Mouse (Mus musculus): ENCODE measurements around the gene Dlx1. TPM values are rescaled to one million over a fixed set of nuclear protein-coding genes. Genes with fewer than 3 reads are reported as not detected.

The Dlx1 gene
- 9.7 and 12.5 TPM in 2 replicates for polyA plus RNA-seq (2015; fragmentation: Nextera tagmentation; extraction: Ambion mirVana)

- WGBS, result 2% methylated on average over 26 of the region's 26 CpGs
- H3K4me2 ChIP-seq (replicated peaks), result peak within 1 kb of the TSS; percentile 88
- H3K9ac ChIP-seq, result peak within 1 kb of the TSS; percentile 35
- peak within 1 kb of the TSS; percentile 71 for H3K27ac ChIP-seq (replicated peaks)
- H3K4me1 ChIP-seq, result peaks cover 38% of the 10 kb centered on the region
- peak within 1 kb of the TSS; percentile 53 for H3K4me3 ChIP-seq (replicated peaks)
- H3K27me3 ChIP-seq, result peaks cover 96% of the 10 kb centered on the region
- no peak for ATAC-seq (ENCODE audit: insufficient number of reproducible peaks, low FRiP score, low TSS enrichment, low read depth)
- no peaks in the 10 kb centered on the region for H3K36me3 ChIP-seq
- H3K9me3 ChIP-seq (replicated peaks), result no peaks in the 10 kb centered on the region
These were observed at the start of gene Dlx1 for GRCm38 (mm10) chr2:71528014-71528713. Dlx1 (plus strand) TSS chr2:71528113.

DNA sequence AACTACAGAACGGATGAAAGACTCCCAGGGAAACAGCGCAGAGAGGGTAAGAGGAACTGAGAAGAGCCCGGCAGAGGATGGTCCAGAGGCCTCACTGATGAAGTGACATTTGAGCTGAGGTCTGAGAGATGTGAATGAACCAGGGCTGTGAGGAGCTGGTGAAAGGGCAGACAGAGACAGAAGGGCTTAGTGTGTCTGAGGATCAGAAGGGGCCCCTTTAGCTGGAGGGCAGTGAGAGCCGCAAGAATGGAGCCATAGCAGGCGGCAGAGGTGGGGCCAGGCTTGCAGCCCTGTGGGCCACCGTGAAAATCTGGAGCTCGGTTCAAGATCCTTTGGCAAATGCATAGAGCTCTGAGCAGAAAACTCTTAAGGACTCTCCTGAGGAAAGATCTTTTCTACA lies 48.0 kb upstream of the Dlx1 start:
- Histone ChIP-seq H3K27me3 (no peaks in the 10 kb centered on the region), H3K4me1 (peaks cover 33% of the 10 kb centered on the region), H3K9ac (no peak overlapping the region), H3K27ac (replicated peaks) (no peak overlapping the region), H3K9me3 (replicated peaks) (no peaks in the 10 kb centered on the region), H3K4me2 (replicated peaks) (no peak overlapping the region), H3K36me3 (no peaks in the 10 kb centered on the region), H3K4me3 (replicated peaks) (no peak overlapping the region)
- ATAC-seq (ENCODE audit: insufficient number of reproducible peaks, low FRiP score, low TSS enrichment, low read depth), result no peak
- WGBS, result 13% methylated on average over 7 of the region's 7 CpGs

DNA sequence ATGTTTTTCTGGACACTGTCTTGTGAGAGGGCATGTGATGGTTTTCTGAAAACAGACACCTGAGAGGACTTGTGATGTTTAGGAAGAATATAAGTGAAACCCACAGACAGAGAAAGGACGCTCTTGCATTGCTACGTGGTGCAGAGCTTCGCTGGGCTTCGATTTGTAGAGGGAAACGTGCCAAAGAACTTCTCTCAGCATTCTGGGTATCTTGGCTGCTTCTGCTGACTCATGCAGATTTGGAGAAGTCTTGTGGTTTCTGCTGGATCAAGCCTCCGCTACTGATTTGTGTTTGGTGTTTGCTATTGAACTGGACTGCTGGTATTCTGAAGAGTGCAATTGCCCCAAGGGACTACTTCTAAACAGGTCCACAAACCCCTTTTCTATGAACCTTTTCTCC lies 46.1 kb upstream of the Dlx1 start:
- no peak overlapping the region for H3K27ac ChIP-seq (replicated peaks)
- WGBS, result 56% methylated on average over 6 of the region's 6 CpGs
- no peaks in the 10 kb centered on the region for H3K36me3 ChIP-seq
- ATAC-seq (ENCODE audit: insufficient number of reproducible peaks, low FRiP score, low TSS enrichment, low read depth), result no peak
- H3K4me3 ChIP-seq (replicated peaks), result no peak overlapping the region
- no peak overlapping the region for H3K4me2 ChIP-seq (replicated peaks)
- no peak overlapping the region for H3K9ac ChIP-seq
- H3K27me3 ChIP-seq, result no peaks in the 10 kb centered on the region
- no peaks in the 10 kb centered on the region for H3K9me3 ChIP-seq (replicated peaks)
- peaks cover 26% of the 10 kb centered on the region for H3K4me1 ChIP-seq

DNA sequence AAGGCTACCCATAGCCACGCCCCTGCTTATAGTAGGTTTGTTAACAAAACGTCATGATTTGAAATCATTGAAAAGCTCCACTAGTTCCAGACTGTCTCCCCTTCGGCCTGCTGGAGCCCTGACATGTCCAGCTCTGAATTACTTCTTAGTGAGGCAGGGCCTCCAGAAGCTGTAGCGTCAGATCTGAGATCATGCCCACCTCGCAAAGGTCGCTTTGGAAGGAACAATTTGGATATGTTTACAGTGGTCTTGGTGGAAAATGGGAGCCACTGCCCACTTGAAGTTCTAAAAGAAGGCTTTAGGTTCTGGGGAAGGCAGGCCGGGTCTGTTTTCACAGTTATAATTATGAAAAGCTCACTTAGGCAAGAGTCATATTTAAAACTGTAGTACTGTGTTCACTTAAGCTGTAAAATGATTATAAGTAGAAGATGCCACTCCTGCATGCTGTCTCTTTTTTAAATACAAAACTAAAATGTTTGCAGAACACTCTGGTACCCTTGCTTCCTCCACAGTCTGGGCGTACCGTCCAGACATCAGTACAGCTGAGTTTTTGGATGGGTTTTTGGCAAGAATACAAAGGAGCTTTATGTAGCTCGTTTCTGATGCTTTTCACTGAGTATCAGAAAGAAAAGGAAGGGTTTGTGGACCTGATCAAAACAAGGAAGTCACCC lies 44.7 kb upstream of the Dlx1 start:
- no peaks in the 10 kb centered on the region for H3K27me3 ChIP-seq
- no peak overlapping the region for H3K4me2 ChIP-seq (replicated peaks)
- peaks cover 26% of the 10 kb centered on the region for H3K4me1 ChIP-seq
- no peak overlapping the region for H3K4me3 ChIP-seq (replicated peaks)
- no peaks in the 10 kb centered on the region for H3K36me3 ChIP-seq
- H3K9me3 ChIP-seq (replicated peaks), result no peaks in the 10 kb centered on the region
- H3K27ac ChIP-seq (replicated peaks), result 0 out of 2 replicates have a peak overlapping the region, but pooled peaks have one; percentile 18
- H3K9ac ChIP-seq, result no peak overlapping the region
- no peak for ATAC-seq (ENCODE audit: insufficient number of reproducible peaks, low FRiP score, low TSS enrichment, low read depth)
- 43% methylated on average over 10 of the region's 10 CpGs for WGBS

DNA sequence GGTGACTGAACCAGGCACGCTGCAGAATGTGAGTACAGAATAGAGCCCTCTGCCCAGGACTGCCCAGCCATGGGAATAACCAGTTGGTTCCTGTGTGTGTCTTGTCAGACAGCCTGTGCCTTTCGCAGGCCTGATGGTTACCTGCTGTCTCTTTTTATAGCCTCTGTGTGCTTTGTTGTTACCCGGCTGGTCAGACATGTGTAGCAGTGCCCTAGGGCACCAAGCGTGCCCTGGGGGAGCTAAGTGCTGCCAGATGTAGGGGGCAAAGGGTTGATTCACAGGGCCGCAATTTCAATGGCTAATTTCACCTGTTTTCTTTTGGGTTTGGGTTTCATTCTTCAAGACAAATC lies 44.2 kb upstream of the Dlx1 start:
- 0 out of 2 replicates have a peak overlapping the region, but pooled peaks have one; percentile 18 for H3K27ac ChIP-seq (replicated peaks)
- H3K9me3 ChIP-seq (replicated peaks), result no peaks in the 10 kb centered on the region
- H3K36me3 ChIP-seq, result no peaks in the 10 kb centered on the region
- WGBS, result 31% methylated on average over 5 of the region's 5 CpGs
- no peak overlapping the region for H3K4me2 ChIP-seq (replicated peaks)
- ATAC-seq (ENCODE audit: insufficient number of reproducible peaks, low FRiP score, low TSS enrichment, low read depth), result no peak
- no peaks in the 10 kb centered on the region for H3K27me3 ChIP-seq
- H3K9ac ChIP-seq, result no peak overlapping the region
- peaks cover 26% of the 10 kb centered on the region for H3K4me1 ChIP-seq
- no peak overlapping the region for H3K4me3 ChIP-seq (replicated peaks)

DNA sequence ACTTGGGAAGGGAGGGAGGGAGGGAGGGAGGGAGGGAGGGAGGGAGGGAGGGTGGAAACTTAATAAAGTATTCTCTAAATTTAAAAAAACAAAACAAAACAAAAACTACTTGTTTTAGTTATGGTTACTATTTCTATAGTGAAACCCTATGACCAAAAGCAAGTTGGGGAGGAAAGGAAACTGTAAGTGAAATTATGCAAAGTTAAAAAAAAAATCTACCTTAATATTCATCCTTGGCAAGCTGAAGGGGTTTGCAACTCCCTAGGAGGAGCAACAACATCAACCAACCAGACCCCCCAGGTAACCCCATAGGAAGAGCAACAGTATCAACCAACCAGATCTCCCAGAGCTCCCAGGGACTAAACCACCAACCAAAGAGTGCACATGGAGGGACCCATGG lies 36.6 kb upstream of the Dlx1 start:
- H3K9ac ChIP-seq, result no peak overlapping the region
- H3K27me3 ChIP-seq, result no peaks in the 10 kb centered on the region
- no peak overlapping the region for H3K4me3 ChIP-seq (replicated peaks)
- no peaks in the 10 kb centered on the region for H3K9me3 ChIP-seq (replicated peaks)
- no peak overlapping the region for H3K27ac ChIP-seq (replicated peaks)
- no peaks in the 10 kb centered on the region for H3K36me3 ChIP-seq
- ATAC-seq (ENCODE audit: insufficient number of reproducible peaks, low FRiP score, low TSS enrichment, low read depth), result no peak
- no peak overlapping the region for H3K4me2 ChIP-seq (replicated peaks)
- H3K4me1 ChIP-seq, result no peaks in the 10 kb centered on the region

DNA sequence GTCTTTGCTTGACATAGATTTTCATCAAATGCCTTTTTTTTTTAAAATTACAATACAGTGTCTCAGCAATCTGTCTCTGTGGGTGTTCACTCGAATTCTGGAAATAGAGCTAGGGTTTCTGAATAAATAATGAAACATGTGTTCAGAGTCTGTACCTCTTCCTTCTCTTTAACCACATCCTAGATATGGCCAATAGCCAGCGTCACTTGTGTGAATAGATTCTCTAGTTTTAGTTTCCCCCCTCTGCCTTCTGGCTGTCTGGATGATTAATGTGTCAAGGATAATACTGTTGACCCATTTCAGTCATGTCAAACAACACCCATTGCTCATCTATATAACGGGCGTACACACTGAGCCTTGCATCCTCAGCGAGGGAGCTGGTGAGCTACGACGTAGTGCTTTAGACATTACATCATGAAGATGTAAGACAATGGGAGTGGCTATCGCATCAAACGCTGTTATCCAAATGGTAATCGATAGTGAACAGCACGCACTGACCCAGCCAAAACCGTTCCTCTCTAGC lies 34.7 kb upstream of the Dlx1 start:
- H3K9me3 ChIP-seq (replicated peaks), result no peaks in the 10 kb centered on the region
- 59% methylated on average over 12 of the region's 12 CpGs for WGBS
- H3K27ac ChIP-seq (replicated peaks), result no peak overlapping the region
- H3K4me3 ChIP-seq (replicated peaks), result no peak overlapping the region
- H3K4me2 ChIP-seq (replicated peaks), result no peak overlapping the region
- no peaks in the 10 kb centered on the region for H3K4me1 ChIP-seq
- no peaks in the 10 kb centered on the region for H3K27me3 ChIP-seq
- no peak for ATAC-seq (ENCODE audit: insufficient number of reproducible peaks, low FRiP score, low TSS enrichment, low read depth)
- no peaks in the 10 kb centered on the region for H3K36me3 ChIP-seq
- H3K9ac ChIP-seq, result no peak overlapping the region

DNA sequence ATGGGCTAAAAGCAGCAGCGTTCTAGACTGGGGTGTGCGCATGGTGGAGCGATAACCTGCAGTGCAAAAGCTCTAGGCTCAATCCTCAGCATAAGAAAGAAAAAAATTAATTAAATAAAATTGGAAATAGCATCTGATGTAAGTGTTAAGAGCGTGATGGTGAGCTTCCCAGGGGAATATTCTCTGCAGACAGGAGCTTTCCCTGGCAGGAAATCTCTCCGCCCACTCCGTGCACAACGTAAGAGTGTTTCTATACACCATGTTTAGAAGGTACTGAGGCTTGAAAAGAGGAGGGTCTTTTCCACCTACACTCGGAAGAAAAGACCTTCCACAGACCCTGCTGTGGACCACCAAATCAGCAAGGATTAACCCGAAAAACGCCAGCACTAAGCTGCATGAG lies 33.4 kb upstream of the Dlx1 start:
- no peaks in the 10 kb centered on the region for H3K9me3 ChIP-seq (replicated peaks)
- 63% methylated on average over 10 of the region's 10 CpGs for WGBS
- no peak overlapping the region for H3K4me3 ChIP-seq (replicated peaks)
- peaks cover 9% of the 10 kb centered on the region; the same call in 1 of the 2 replicates for H3K4me1 ChIP-seq
- no peak for ATAC-seq (ENCODE audit: insufficient number of reproducible peaks, low FRiP score, low TSS enrichment, low read depth)
- no peak overlapping the region for H3K27ac ChIP-seq (replicated peaks)
- H3K9ac ChIP-seq, result no peak overlapping the region
- H3K36me3 ChIP-seq, result no peaks in the 10 kb centered on the region
- H3K4me2 ChIP-seq (replicated peaks), result no peak overlapping the region
- H3K27me3 ChIP-seq, result no peaks in the 10 kb centered on the region

GRCm38 (mm10) chr2:71494971-71495370 lies 32.9 kb upstream of the Dlx1 start:
- Histone ChIP-seq H3K4me3 (replicated peaks) (no peak overlapping the region), H3K27me3 (no peaks in the 10 kb centered on the region), H3K9me3 (replicated peaks) (no peaks in the 10 kb centered on the region), H3K27ac (replicated peaks) (no peak overlapping the region), H3K4me1 (peaks cover 9% of the 10 kb centered on the region; the same call in 1 of the 2 replicates), H3K36me3 (no peaks in the 10 kb centered on the region), H3K4me2 (replicated peaks) (no peak overlapping the region), H3K9ac (no peak overlapping the region)
- 26% methylated on average over 4 of the region's 4 CpGs for WGBS
- no peak for ATAC-seq (ENCODE audit: insufficient number of reproducible peaks, low FRiP score, low TSS enrichment, low read depth)

- no peaks in the 10 kb centered on the region for H3K9me3 ChIP-seq (replicated peaks)
- no peaks in the 10 kb centered on the region for H3K36me3 ChIP-seq
- WGBS, result 28% methylated on average over 5 of the region's 5 CpGs
- no peaks in the 10 kb centered on the region for H3K27me3 ChIP-seq
- no peak for ATAC-seq (ENCODE audit: insufficient number of reproducible peaks, low FRiP score, low TSS enrichment, low read depth)
- no peak overlapping the region for H3K27ac ChIP-seq (replicated peaks)
- H3K4me3 ChIP-seq (replicated peaks), result no peak overlapping the region
- peaks cover 9% of the 10 kb centered on the region; the same call in 1 of the 2 replicates for H3K4me1 ChIP-seq
- H3K9ac ChIP-seq, result no peak overlapping the region
- no peak overlapping the region for H3K4me2 ChIP-seq (replicated peaks)
These were observed 30.7 kb upstream of the Dlx1 start for GRCm38 (mm10) chr2:71497175-71497574.

DNA sequence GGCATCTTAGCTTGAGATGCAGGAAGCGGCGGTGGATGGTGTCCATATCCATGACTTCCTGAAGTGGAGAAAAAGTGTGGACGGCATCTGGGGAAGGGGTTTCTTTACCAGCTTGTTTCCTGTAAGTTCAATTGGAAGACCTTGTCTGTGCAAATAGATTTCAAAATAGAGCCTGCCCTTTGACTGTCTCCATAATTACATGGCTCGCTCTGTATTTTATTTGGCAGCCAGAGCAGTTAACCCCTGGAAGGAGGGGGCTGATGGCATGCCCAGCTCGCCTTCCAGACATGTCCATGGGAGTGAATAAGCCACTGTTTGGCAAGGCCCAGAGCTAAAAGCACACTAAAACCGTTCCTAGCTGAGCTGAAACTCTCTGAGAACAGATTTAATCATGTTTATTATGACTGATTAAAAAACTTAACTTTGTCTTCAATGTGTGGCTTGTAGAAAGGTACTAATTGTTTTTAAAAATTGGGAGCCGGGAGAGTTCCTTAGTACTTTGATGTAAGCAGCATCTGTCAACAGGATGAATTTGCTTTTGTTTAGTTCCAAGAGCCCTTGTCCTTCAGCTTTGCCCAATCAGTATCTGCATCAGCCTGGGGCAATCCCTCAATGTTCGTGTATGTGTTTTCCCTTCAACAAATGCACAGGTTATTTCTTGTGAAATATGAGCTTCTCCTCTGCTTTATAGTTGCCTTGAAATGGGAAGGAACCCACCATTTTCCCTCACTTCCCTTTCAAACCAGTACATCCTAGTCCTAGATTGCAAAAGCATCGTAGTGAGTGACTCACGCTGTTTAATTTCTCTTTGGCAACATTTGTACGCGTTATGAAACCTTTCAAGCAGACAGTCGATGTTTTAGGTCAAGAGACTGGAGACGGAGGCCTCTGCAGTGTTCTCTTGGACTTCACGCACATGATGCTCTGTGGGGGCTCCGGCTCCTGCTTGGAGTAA lies 28.4 kb upstream of the Dlx1 start:
- Histone ChIP-seq H3K9me3 (replicated peaks) (no peaks in the 10 kb centered on the region), H3K9ac (no peak overlapping the region), H3K27ac (replicated peaks) (0 out of 2 replicates have a peak overlapping the region, but pooled peaks have one; percentile 18)

More for the DNA sequence above, 28.4 kb upstream of the Dlx1 start:
- no peaks in the 10 kb centered on the region for H3K27me3 ChIP-seq
- 34% methylated on average over 16 of the region's 16 CpGs for WGBS
- no peak overlapping the region for H3K4me3 ChIP-seq (replicated peaks)
- no peak for ATAC-seq (ENCODE audit: insufficient number of reproducible peaks, low FRiP score, low TSS enrichment, low read depth)
- H3K4me1 ChIP-seq, result peaks cover 9% of the 10 kb centered on the region; the same call in 1 of the 2 replicates
- H3K4me2 ChIP-seq (replicated peaks), result no peak overlapping the region
- no peaks in the 10 kb centered on the region for H3K36me3 ChIP-seq
